Mouse (Mus musculus): ENCODE measurements at regions not wholly inside any gene's neighbourhood (a gene's known extent, or its start where the extent isn't known, plus 50 kb on each side); places are given as distances from the start of the nearest gene placed in this dataset.

GRCm38 (mm10) chr10:126709219-126709917, 191.8 kb downstream of the Atp23 start:
- Histone ChIP-seq H3K9ac (ENCODE audit: low read length) (no peak overlapping the region), H3K27me3 (ENCODE audit: control insufficient read depth, insufficient read depth, low read length) (no peaks in the 10 kb centered on the region), H3K9me3 (ENCODE audit: control insufficient read depth, low read length) (no peaks in the 10 kb centered on the region), H3K4me3 (ENCODE audit: low read depth, low read length) (no peak overlapping the region), H3K4me1 (ENCODE audit: control insufficient read depth, insufficient read depth, low read length) (no peaks in the 10 kb centered on the region), H3K36me3 (ENCODE audit: control insufficient read depth, insufficient read depth, low read length) (no peaks in the 10 kb centered on the region), H3K4me2 (ENCODE audit: low read depth) (no peak overlapping the region), H3K27ac (ENCODE audit: low read depth, low read length) (no peak overlapping the region)
- DNase-seq (ENCODE audit: low spot score) = no peak
- no peak for ATAC-seq (ENCODE audit: insufficient read depth, low FRiP score, low TSS enrichment)
- WGBS = 84% methylated on average over 14 of the region's 14 CpGs

DNA sequence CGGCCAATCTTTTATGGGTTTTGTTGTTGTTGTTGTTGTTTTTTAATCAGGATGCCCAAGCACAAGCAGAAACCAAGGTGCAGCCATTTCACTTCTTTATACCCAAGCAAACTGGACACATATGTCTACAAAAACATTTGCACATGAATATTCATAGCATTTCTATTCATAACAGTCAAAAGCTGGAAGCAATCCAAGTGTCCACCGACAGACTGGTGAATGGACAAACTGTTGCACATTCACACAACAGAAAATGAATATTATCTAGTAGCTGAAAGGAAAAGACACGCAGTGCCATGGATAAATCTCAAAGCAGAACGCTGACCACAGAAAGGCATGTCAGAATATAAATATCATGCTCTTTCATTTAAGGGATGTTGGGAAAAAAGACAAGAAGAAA, 192.4 kb downstream of the Atp23 start:
- Histone ChIP-seq H3K36me3 (ENCODE audit: control insufficient read depth, insufficient read depth, low read length) (no peaks in the 10 kb centered on the region), H3K4me1 (ENCODE audit: control insufficient read depth, insufficient read depth, low read length) (no peaks in the 10 kb centered on the region), H3K4me2 (ENCODE audit: low read depth) (no peak overlapping the region), H3K27ac (ENCODE audit: low read depth, low read length) (no peak overlapping the region), H3K9ac (ENCODE audit: low read length) (no peak overlapping the region), H3K27me3 (ENCODE audit: control insufficient read depth, insufficient read depth, low read length) (no peaks in the 10 kb centered on the region), H3K4me3 (ENCODE audit: low read depth, low read length) (no peak overlapping the region), H3K9me3 (ENCODE audit: control insufficient read depth, low read length) (no peaks in the 10 kb centered on the region)
- ATAC-seq (ENCODE audit: insufficient read depth, low FRiP score, low TSS enrichment) = no peak
- DNase-seq (ENCODE audit: low spot score) = no peak
- WGBS = 78% methylated on average over 4 of the region's 4 CpGs

- WGBS = 77% methylated on average over 4 of the region's 4 CpGs
- no peaks in the 10 kb centered on the region for H3K4me1 ChIP-seq (ENCODE audit: control insufficient read depth, insufficient read depth, low read length)
- H3K9me3 ChIP-seq (ENCODE audit: control insufficient read depth, low read length) = no peaks in the 10 kb centered on the region
- no peak for ATAC-seq (ENCODE audit: insufficient read depth, low FRiP score, low TSS enrichment)
- DNase-seq (ENCODE audit: low spot score) = no peak
- no peaks in the 10 kb centered on the region for H3K36me3 ChIP-seq (ENCODE audit: control insufficient read depth, insufficient read depth, low read length)
- H3K4me2 ChIP-seq (ENCODE audit: low read depth) = no peak overlapping the region
- no peaks in the 10 kb centered on the region for H3K27me3 ChIP-seq (ENCODE audit: control insufficient read depth, insufficient read depth, low read length)
- no peak overlapping the region for H3K27ac ChIP-seq (ENCODE audit: low read depth, low read length)
- no peak overlapping the region for H3K4me3 ChIP-seq (ENCODE audit: low read depth, low read length)
- H3K9ac ChIP-seq (ENCODE audit: low read length) = no peak overlapping the region
These were observed 192.9 kb downstream of the Atp23 start for GRCm38 (mm10) chr10:126708215-126708614.

- no peak overlapping the region for H3K9ac ChIP-seq (ENCODE audit: low read length)
- no peak overlapping the region for H3K27ac ChIP-seq (ENCODE audit: low read depth, low read length)
- H3K4me3 ChIP-seq (ENCODE audit: low read depth, low read length) = no peak overlapping the region
- H3K4me1 ChIP-seq (ENCODE audit: control insufficient read depth, insufficient read depth, low read length) = no peaks in the 10 kb centered on the region
- no peaks in the 10 kb centered on the region for H3K27me3 ChIP-seq (ENCODE audit: control insufficient read depth, insufficient read depth, low read length)
- no peaks in the 10 kb centered on the region for H3K36me3 ChIP-seq (ENCODE audit: control insufficient read depth, insufficient read depth, low read length)
- WGBS = 94% methylated on average over 10 of the region's 10 CpGs
- no peak for ATAC-seq (ENCODE audit: insufficient read depth, low FRiP score, low TSS enrichment)
- no peaks in the 10 kb centered on the region for H3K9me3 ChIP-seq (ENCODE audit: control insufficient read depth, low read length)
- no peak overlapping the region for H3K4me2 ChIP-seq (ENCODE audit: low read depth)
- no peak for DNase-seq (ENCODE audit: low spot score)
These were observed 204.1 kb downstream of the Atp23 start for GRCm38 (mm10) chr10:126697086-126697485.

GRCm38 (mm10) chr10:126690914-126691673, 210.1 kb downstream of the Atp23 start:
- Histone ChIP-seq H3K36me3 (ENCODE audit: control insufficient read depth, insufficient read depth, low read length) (no peaks in the 10 kb centered on the region), H3K27ac (ENCODE audit: low read depth, low read length) (no peak overlapping the region), H3K27me3 (ENCODE audit: control insufficient read depth, insufficient read depth, low read length) (no peaks in the 10 kb centered on the region), H3K9ac (ENCODE audit: low read length) (no peak overlapping the region), H3K4me1 (ENCODE audit: control insufficient read depth, insufficient read depth, low read length) (no peaks in the 10 kb centered on the region), H3K4me3 (ENCODE audit: low read depth, low read length) (no peak overlapping the region), H3K4me2 (ENCODE audit: low read depth) (no peak overlapping the region), H3K9me3 (ENCODE audit: control insufficient read depth, low read length) (no peaks in the 10 kb centered on the region)
- DNase-seq (ENCODE audit: low spot score) (no peak), ATAC-seq (ENCODE audit: insufficient read depth, low FRiP score, low TSS enrichment) (no peak)
- WGBS = 67% methylated on average over 25 of the region's 25 CpGs

- Histone ChIP-seq H3K9ac (ENCODE audit: low read length) (no peak overlapping the region), H3K36me3 (ENCODE audit: control insufficient read depth, insufficient read depth, low read length) (no peaks in the 10 kb centered on the region), H3K27me3 (ENCODE audit: control insufficient read depth, insufficient read depth, low read length) (no peaks in the 10 kb centered on the region), H3K4me3 (ENCODE audit: low read depth, low read length) (no peak overlapping the region), H3K27ac (ENCODE audit: low read depth, low read length) (no peak overlapping the region), H3K4me2 (ENCODE audit: low read depth) (peak overlapping the region; percentile 23), H3K4me1 (ENCODE audit: control insufficient read depth, insufficient read depth, low read length) (no peaks in the 10 kb centered on the region; the same call in 1 of the 2 replicates), H3K9me3 (ENCODE audit: control insufficient read depth, low read length) (no peaks in the 10 kb centered on the region)
- WGBS = 9% methylated on average over 12 of the region's 12 CpGs
- DNase-seq (ENCODE audit: low spot score) = peak; percentile 28
- ATAC-seq (ENCODE audit: insufficient read depth, low FRiP score, low TSS enrichment) = peak; percentile 81
These were observed 220.6 kb downstream of the Atp23 start for GRCm38 (mm10) chr10:126680275-126681184.

DNA sequence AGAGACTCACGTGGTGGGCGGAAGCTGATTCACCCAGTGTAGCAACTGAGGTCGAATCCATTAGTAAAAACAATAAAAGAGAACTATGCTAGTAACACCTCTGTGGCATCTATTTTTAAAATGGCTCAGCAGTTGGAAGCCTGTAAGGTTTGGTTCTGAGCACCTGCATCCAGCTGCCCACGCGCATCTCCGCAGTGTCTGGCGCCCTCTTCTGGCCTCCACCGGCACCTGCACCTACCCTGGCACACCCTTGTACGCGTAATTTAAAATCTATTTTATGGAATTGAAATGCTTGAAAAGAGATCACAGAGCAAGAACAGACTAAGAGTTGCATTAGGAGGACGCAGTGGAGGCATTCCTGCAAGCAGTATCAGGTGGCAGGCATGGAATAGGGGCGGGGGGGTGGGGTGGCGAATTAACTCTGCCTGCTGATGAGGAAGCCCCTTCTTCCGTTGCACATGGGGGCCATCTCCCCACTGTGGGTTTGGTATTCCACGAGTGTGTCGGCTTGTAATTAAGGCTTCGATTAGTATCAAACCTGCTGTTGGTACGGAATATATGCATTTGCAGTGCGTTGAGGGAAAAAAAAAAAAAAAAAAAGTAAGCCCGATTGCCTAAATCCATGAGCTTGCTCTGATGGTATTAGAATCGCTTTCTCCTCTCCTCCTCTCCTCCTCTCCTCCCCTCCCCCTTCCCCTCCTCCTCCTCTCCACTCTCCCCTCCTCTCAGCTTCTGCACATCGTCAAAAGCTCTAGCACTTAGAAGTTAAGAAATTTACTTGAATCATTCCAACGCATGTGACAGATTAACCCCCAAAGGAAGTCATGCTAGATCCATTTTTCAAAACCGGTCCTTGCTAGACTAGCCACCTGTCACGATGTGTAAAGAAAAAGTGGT, 221.7 kb downstream of the Atp23 start:
- 29% methylated on average over 25 of the region's 25 CpGs for WGBS
- no peaks in the 10 kb centered on the region for H3K9me3 ChIP-seq (ENCODE audit: control insufficient read depth, low read length)
- H3K4me2 ChIP-seq (ENCODE audit: low read depth) = peak overlapping the region; percentile 3
- H3K4me3 ChIP-seq (ENCODE audit: low read depth, low read length) = no peak overlapping the region
- ATAC-seq (ENCODE audit: insufficient read depth, low FRiP score, low TSS enrichment) (peak; percentile 41; the same call in 1 of the 2 replicates), DNase-seq (ENCODE audit: low spot score) (peak; percentile 27)
- no peak overlapping the region for H3K9ac ChIP-seq (ENCODE audit: low read length)
- no peaks in the 10 kb centered on the region; the same call in 1 of the 2 replicates for H3K4me1 ChIP-seq (ENCODE audit: control insufficient read depth, insufficient read depth, low read length)
- H3K27me3 ChIP-seq (ENCODE audit: control insufficient read depth, insufficient read depth, low read length) = no peaks in the 10 kb centered on the region
- no peaks in the 10 kb centered on the region for H3K36me3 ChIP-seq (ENCODE audit: control insufficient read depth, insufficient read depth, low read length)
- no peak overlapping the region for H3K27ac ChIP-seq (ENCODE audit: low read depth, low read length)

DNA sequence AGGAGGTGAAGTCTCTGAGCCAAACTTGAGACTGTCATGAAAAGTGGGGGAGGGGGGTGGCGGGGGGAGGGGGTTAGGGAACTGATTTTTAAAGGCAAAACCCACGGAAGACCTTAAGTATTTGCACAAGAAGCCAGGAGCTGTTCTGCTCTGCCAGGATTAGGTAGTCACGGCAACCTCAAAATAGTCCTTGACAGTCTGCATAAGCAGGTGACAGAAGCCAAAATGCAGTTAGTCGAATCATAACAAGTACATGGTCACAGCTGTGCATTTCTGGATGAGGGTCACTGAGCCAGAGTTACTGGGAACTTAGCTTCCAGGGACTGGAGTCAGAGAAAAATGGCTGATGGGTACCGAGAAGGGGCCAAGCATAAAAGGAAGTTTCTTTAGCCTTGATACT, 227.7 kb downstream of the Atp23 start:
- Histone ChIP-seq H3K9ac (ENCODE audit: low read length) (no peak overlapping the region), H3K4me3 (ENCODE audit: low read depth, low read length) (no peak overlapping the region), H3K27ac (ENCODE audit: low read depth, low read length) (no peak overlapping the region), H3K27me3 (ENCODE audit: control insufficient read depth, insufficient read depth, low read length) (no peaks in the 10 kb centered on the region), H3K9me3 (ENCODE audit: control insufficient read depth, low read length) (no peaks in the 10 kb centered on the region), H3K4me2 (ENCODE audit: low read depth) (no peak overlapping the region), H3K36me3 (ENCODE audit: control insufficient read depth, insufficient read depth, low read length) (no peaks in the 10 kb centered on the region), H3K4me1 (ENCODE audit: control insufficient read depth, insufficient read depth, low read length) (no peaks in the 10 kb centered on the region)
- ATAC-seq (ENCODE audit: insufficient read depth, low FRiP score, low TSS enrichment) (no peak), DNase-seq (ENCODE audit: low spot score) (no peak)
- 76% methylated on average over 5 of the region's 5 CpGs for WGBS
